In the genomic region with DNA sequence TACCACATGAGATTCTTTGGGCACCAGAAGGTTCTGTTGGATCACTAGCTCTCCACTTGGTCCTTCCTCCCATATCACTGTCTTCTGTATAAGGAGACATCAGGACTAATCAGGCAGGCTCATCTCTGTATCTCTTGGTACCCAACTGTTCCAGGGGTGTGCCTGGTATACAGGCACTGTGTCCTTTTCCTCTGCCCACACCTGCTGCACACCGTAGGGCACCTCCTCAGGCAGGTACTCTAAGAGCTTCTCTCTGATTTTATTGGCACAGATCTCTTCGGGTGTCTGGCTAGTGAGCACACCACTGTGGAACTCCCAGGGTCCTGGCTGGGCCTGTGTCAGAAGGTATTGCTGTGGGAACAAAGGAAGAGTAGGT, we compare ENCODE assay signal across 17 mouse cellular contexts. TPM values are rescaled to one million over a fixed set of nuclear protein-coding genes. Genes with fewer than 3 reads are reported as not detected.
DNase-seq lines count a peak whose midpoint lies in the region; ATAC-seq and TF ChIP-seq lines count a peak whose summit lies in the region.
"Had no signal": no experiment of that assay in that cellular context is flagged by ENCODE, and none has a peak within 500 bp of the region (broad histone marks: within the 10 kb centered on the region; RNA-seq: fewer than 3 reads in every experiment).

No protein-coding gene starts in this region.

- no peak for ATAC-seq in heart, embryonic 12.5 days (ENCODE audit: insufficient number of reproducible peaks, low FRiP score)
- no peak for ATAC-seq in G1E (ENCODE audit: extremely low read depth, insufficient number of reproducible peaks, low FRiP score, poor library complexity, severe bottlenecking)
- 0 out of 2 replicates have a peak, but pooled peaks have one; percentile 2 for ATAC-seq in megakaryocyte progenitor cell, adult 5-6 weeks (replicated peaks; ENCODE audit: poor library complexity)
- no peak for ATAC-seq in frontal cortex, adult (ENCODE audit: low TSS enrichment)
- ATAC-seq: midbrain, embryonic 13.5 days had no signal

- TF ChIP-seq CTCF in G1E (IDR thresholded peaks at IDR 0.05; ENCODE audit: low read depth, low read length), result no peak

- H3K4me2 ChIP-seq in heart, embryonic 12.5 days, result peak overlapping the region; percentile 16
- H3K4me2 ChIP-seq: midbrain, embryonic 13.5 days had no signal

- H3K9me3 ChIP-seq in heart, embryonic 12.5 days (replicated peaks), result no peaks in the 10 kb centered on the region
- H3K9me3 ChIP-seq in G1E (replicated peaks), result no peaks in the 10 kb centered on the region
- H3K9me3 ChIP-seq: hindbrain, embryonic 10.5 days; midbrain, embryonic 13.5 days had no signal

- peak overlapping the region; percentile 24; the same call in 1 of the 2 replicates for H3K27ac ChIP-seq in heart, embryonic 12.5 days (ENCODE audit: poor library complexity, severe bottlenecking)
- H3K27ac ChIP-seq: hindbrain, embryonic 10.5 days; midbrain, embryonic 13.5 days had no signal

- peaks cover 64% of the 10 kb centered on the region for H3K36me3 ChIP-seq in heart, embryonic 12.5 days
- peaks cover 83% of the 10 kb centered on the region for H3K36me3 ChIP-seq in G1E (replicated peaks)

- H3K4me3 ChIP-seq in heart, embryonic 12.5 days, result peak overlapping the region; percentile 14; the same call in 1 of the 2 replicates
- peak overlapping the region; percentile 72; the same call in 1 of the 2 replicates for H3K4me3 ChIP-seq in G1E (ENCODE audit: low read depth, low read length)
- H3K4me3 ChIP-seq: hindbrain, embryonic 10.5 days; midbrain, embryonic 13.5 days; myocyte had no signal

- intact Hi-C loops in heart, postnatal 25 days (cut with DNase I), result no loop called here

- 71% methylated on average over 2 of the region's 2 CpGs for WGBS in heart, embryonic 12.5 days

- H3K4me1 ChIP-seq in heart, embryonic 12.5 days (replicated peaks), result peaks cover 19% of the 10 kb centered on the region
- peaks cover 74% of the 10 kb centered on the region for H3K4me1 ChIP-seq in G1E (ENCODE audit: insufficient read depth, low read depth, low read length)

- H3K27me3 ChIP-seq in heart, embryonic 12.5 days (replicated peaks), result no peaks in the 10 kb centered on the region
- no peaks in the 10 kb centered on the region for H3K27me3 ChIP-seq in G1E (ENCODE audit: insufficient read depth, low read length)
- H3K27me3 ChIP-seq: midbrain, embryonic 13.5 days had no signal

- H3K9ac ChIP-seq in heart, embryonic 12.5 days, result no peak overlapping the region
- H3K9ac ChIP-seq: midbrain, embryonic 13.5 days had no signal

- DNase-seq in heart, postnatal 25 days (ENCODE audit: low spot score), result no peak
- no peak for DNase-seq in G1E (ENCODE audit: low spot score)
- DNase-seq in liver, result peak; percentile 77
- DNase-seq in natural killer cell, adult 2 months (ENCODE audit: low spot score in 2 of 2), result no peak
- no peak for DNase-seq in B cell, adult 2 months
- DNase-seq: adrenal gland, postnatal 10 days; cerebellum, adult 11-12 months; gastrocnemius, postnatal 14 days; lung, postnatal 36 days; right cerebral cortex, postnatal 4 days; thymus, adult 18-20 months had no signal

RNA-seq across cellular contexts. Expression of a gene that starts 5.9 kb away (rescaled TPM):
- polyA plus RNA-seq in heart, embryonic 12.5 days (2016; fragmentation: Nextera tagmentation; extraction: Ambion mirVana), result 22.6 and 23.7 TPM in 2 replicates
- 10 to 100 TPM; 25.7 to 27.6 TPM for total RNA-seq in heart, postnatal 25 days (2021)
- total RNA-seq in G1E (2014; fragmentation: Nextera tagmentation), result 60.3 and 65.4 TPM in 2 replicates
- total RNA-seq in G1E (2017), result 35.0 and 35.7 TPM in 2 replicates
- 5.0 and 8.7 TPM in 2 replicates for polyA plus RNA-seq in G1E (2012)
- total RNA-seq in megakaryocyte progenitor cell, adult 5-6 weeks (2015), result 22.3 and 23.8 TPM in 2 replicates
- total RNA-seq in megakaryocyte progenitor cell, adult 5-6 weeks (2017), result 25.0 and 26.2 TPM in 2 replicates

RNA-seq across cellular contexts. Expression of a gene that starts 20.2 kb away (rescaled TPM):
- 22.6 and 23.3 TPM in 2 replicates for polyA plus RNA-seq in heart, embryonic 12.5 days (2016; fragmentation: Nextera tagmentation; extraction: Ambion mirVana)
- 10 to 100 TPM; 10.8 to 12.3 TPM for total RNA-seq in heart, postnatal 25 days (2021)
- total RNA-seq in G1E (2014; fragmentation: Nextera tagmentation) (14.1 and 18.1 TPM in 2 replicates), G1E (2017) (1.5 and 1.9 TPM in 2 replicates)
- 28.9 and 30.3 TPM in 2 replicates for polyA plus RNA-seq in G1E (2012)
- 20.3 and 20.6 TPM in 2 replicates for total RNA-seq in megakaryocyte progenitor cell, adult 5-6 weeks (2015)
- total RNA-seq in megakaryocyte progenitor cell, adult 5-6 weeks (2017), result 5.7 and 6.0 TPM in 2 replicates

RNA-seq across cellular contexts. Expression of a gene that starts 36.5 kb away (rescaled TPM):
- polyA plus RNA-seq in heart, embryonic 12.5 days (2016; fragmentation: Nextera tagmentation; extraction: Ambion mirVana), result 71.7 and 73.4 TPM in 2 replicates
- 10 to 100 TPM; 59.3 to 61.2 TPM for total RNA-seq in heart, postnatal 25 days (2021)
- total RNA-seq in G1E (2014; fragmentation: Nextera tagmentation), result 18.0 and 19.4 TPM in 2 replicates
- total RNA-seq in G1E (2017), result 20.6 and 21.3 TPM in 2 replicates
- polyA plus RNA-seq in G1E (2012), result 13.8 and 15.6 TPM in 2 replicates
- 48.8 and 50.2 TPM in 2 replicates for total RNA-seq in megakaryocyte progenitor cell, adult 5-6 weeks (2015)
- 71.5 and 75.5 TPM in 2 replicates for total RNA-seq in megakaryocyte progenitor cell, adult 5-6 weeks (2017)

RNA-seq across cellular contexts. Expression of a gene that starts 42.2 kb away (rescaled TPM):
- 15.3 and 15.8 TPM in 2 replicates for polyA plus RNA-seq in heart, embryonic 12.5 days (2016; fragmentation: Nextera tagmentation; extraction: Ambion mirVana)
- total RNA-seq in heart, postnatal 25 days (2021), result 1 to 10 TPM; 3.2 to 4.4 TPM
- 7.2 and 11.0 TPM in 2 replicates for total RNA-seq in G1E (2014; fragmentation: Nextera tagmentation)
- total RNA-seq in G1E (2017), result 9.2 and 10.0 TPM in 2 replicates
- 6.9 and 7.9 TPM in 2 replicates for polyA plus RNA-seq in G1E (2012)
- 6.7 and 7.2 TPM in 2 replicates for total RNA-seq in megakaryocyte progenitor cell, adult 5-6 weeks (2015)
- 5.6 and 9.7 TPM in 2 replicates for total RNA-seq in megakaryocyte progenitor cell, adult 5-6 weeks (2017)
